10 mouse cellular contexts compared by ENCODE assay signal in the genomic region with DNA sequence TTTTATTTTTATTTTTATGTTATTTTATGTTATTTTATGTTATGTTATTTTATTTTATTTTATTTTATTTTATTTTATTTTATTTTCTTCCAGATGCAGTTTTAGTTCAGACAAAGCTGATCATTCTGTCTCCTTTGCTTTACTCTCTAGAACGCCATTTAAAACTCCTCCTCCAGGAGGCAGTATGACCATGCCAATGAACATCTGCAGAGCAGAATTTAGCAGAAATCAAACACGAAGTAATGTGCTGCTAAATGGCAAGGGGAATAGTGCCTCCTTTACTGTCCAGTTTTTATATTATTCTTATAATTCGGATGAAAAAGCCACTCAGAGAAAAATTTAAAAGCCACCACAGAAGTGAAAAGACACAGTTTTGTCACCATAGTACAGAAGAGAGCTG.
DNase-seq lines count a peak whose midpoint lies in the region; ATAC-seq lines count a peak whose summit lies in the region.
"Had no signal": no experiment of that assay in that cellular context is flagged by ENCODE, and none has a peak within 500 bp of the region (broad histone marks: within the 10 kb centered on the region; RNA-seq: fewer than 3 reads in every experiment).

No protein-coding gene starts in this region.

- no peak overlapping the region for H3K4me2 ChIP-seq in midbrain, embryonic 11.5 days
- no peak overlapping the region for H3K4me2 ChIP-seq in hindbrain, embryonic 11.5 days (replicated peaks; ENCODE audit: low read depth, low read length)
- H3K4me2 ChIP-seq: embryonic facial prominence, embryonic 12.5 days; lung, embryonic 15.5 days had no signal

- no peak overlapping the region for H3K4me3 ChIP-seq in midbrain, embryonic 11.5 days (ENCODE audit: low read depth, low read length)
- H3K4me3 ChIP-seq in midbrain, embryonic 10.5 days, result no peak overlapping the region
- no peak overlapping the region for H3K4me3 ChIP-seq in hindbrain, embryonic 11.5 days (ENCODE audit: low read depth, low read length)
- H3K4me3 ChIP-seq: embryonic facial prominence, embryonic 12.5 days; lung, embryonic 15.5 days had no signal

- H3K27ac ChIP-seq in midbrain, embryonic 11.5 days (ENCODE audit: low read depth, low read length), result no peak overlapping the region
- H3K27ac ChIP-seq in midbrain, embryonic 10.5 days (replicated peaks), result no peak overlapping the region
- no peak overlapping the region for H3K27ac ChIP-seq in hindbrain, embryonic 11.5 days (ENCODE audit: low read depth, low read length)
- H3K27ac ChIP-seq: embryonic facial prominence, embryonic 12.5 days; lung, embryonic 15.5 days had no signal

- DNase-seq in midbrain, embryonic 11.5 days (ENCODE audit: low spot score, missing footprints), result peak; percentile 87
- no peak for DNase-seq in midbrain, embryonic 10.5 days (ENCODE audit: low spot score)
- DNase-seq in adrenal gland, adult 18-20 months (ENCODE audit: low spot score in 2 of 2), result peak; percentile 37 to 60
- DNase-seq in cerebellum, postnatal 25 days, result peak; percentile 59 to 83
- peak; percentile 60 for DNase-seq in hindbrain, embryonic 11.5 days (ENCODE audit: low spot score)
- DNase-seq in left cerebral cortex, adult 18-20 months (ENCODE audit: low spot score in 2 of 2), result peak; percentile 76 to 78
- DNase-seq in right cerebral cortex, adult 18-20 months, result peak; percentile 76

- no peak overlapping the region for H3K9ac ChIP-seq in midbrain, embryonic 11.5 days (ENCODE audit: low read length)
- no peak overlapping the region for H3K9ac ChIP-seq in hindbrain, embryonic 11.5 days (ENCODE audit: low read depth, low read length)
- H3K9ac ChIP-seq: embryonic facial prominence, embryonic 12.5 days; lung, embryonic 15.5 days had no signal

- H3K36me3 ChIP-seq in midbrain, embryonic 11.5 days (ENCODE audit: control insufficient read depth, insufficient read depth, low read length), result no peaks in the 10 kb centered on the region
- H3K36me3 ChIP-seq in midbrain, embryonic 10.5 days, result no peaks in the 10 kb centered on the region
- no peaks in the 10 kb centered on the region for H3K36me3 ChIP-seq in hindbrain, embryonic 11.5 days (ENCODE audit: control insufficient read depth, insufficient read depth, low read length)
- H3K36me3 ChIP-seq: embryonic facial prominence, embryonic 12.5 days; lung, embryonic 15.5 days had no signal

- H3K27me3 ChIP-seq in midbrain, embryonic 11.5 days (ENCODE audit: control insufficient read depth, insufficient read depth, low read length), result no peaks in the 10 kb centered on the region
- H3K27me3 ChIP-seq in midbrain, embryonic 10.5 days (ENCODE audit: low read depth, poor library complexity, severe bottlenecking), result no peaks in the 10 kb centered on the region
- no peaks in the 10 kb centered on the region for H3K27me3 ChIP-seq in hindbrain, embryonic 11.5 days (ENCODE audit: control insufficient read depth, insufficient read depth, low read length)
- H3K27me3 ChIP-seq: embryonic facial prominence, embryonic 12.5 days; lung, embryonic 15.5 days had no signal

- no peaks in the 10 kb centered on the region for H3K4me1 ChIP-seq in midbrain, embryonic 11.5 days (ENCODE audit: control insufficient read depth, insufficient read depth, low read length)
- H3K4me1 ChIP-seq in midbrain, embryonic 10.5 days, result no peaks in the 10 kb centered on the region
- no peaks in the 10 kb centered on the region for H3K4me1 ChIP-seq in hindbrain, embryonic 11.5 days (replicated peaks; ENCODE audit: control insufficient read depth, insufficient read depth, low read length)
- H3K4me1 ChIP-seq: embryonic facial prominence, embryonic 12.5 days; lung, embryonic 15.5 days had no signal

- ATAC-seq in midbrain, embryonic 11.5 days (ENCODE audit: low FRiP score), result 0 out of 2 replicates have a peak, but pooled peaks have one; percentile 55
- ATAC-seq in hindbrain, embryonic 11.5 days (ENCODE audit: low FRiP score), result no peak
- no peak for ATAC-seq in CD4-positive, CD25-positive, alpha-beta regulatory T cell, adult 4 months

- 30% methylated on average over 3 of the region's 3 CpGs for WGBS in midbrain, embryonic 11.5 days
- WGBS in midbrain, embryonic 10.5 days, result 40% methylated on average over 3 of the region's 3 CpGs
- WGBS in hindbrain, embryonic 11.5 days, result 31% methylated on average over 3 of the region's 3 CpGs

- no peaks in the 10 kb centered on the region for H3K9me3 ChIP-seq in midbrain, embryonic 11.5 days (ENCODE audit: control insufficient read depth, low read length)
- H3K9me3 ChIP-seq in midbrain, embryonic 10.5 days (replicated peaks), result no peaks in the 10 kb centered on the region
- H3K9me3 ChIP-seq in hindbrain, embryonic 11.5 days (ENCODE audit: control insufficient read depth, low read length), result no peaks in the 10 kb centered on the region
- H3K9me3 ChIP-seq: embryonic facial prominence, embryonic 12.5 days; lung, embryonic 15.5 days had no signal
